Mouse (Mus musculus): ENCODE measurements around the gene Krtap10-10. TPM values are rescaled to one million over a fixed set of nuclear protein-coding genes. Genes with fewer than 3 reads are reported as not detected.

Krtap10-10 gene
- total and polyA plus RNA-seq, 3 experiments: not detected

GRCm38 (mm10) chr10:77826951-77827350 lies 8.8 kb upstream of the Krtap10-10 start, which contains the start of gene Krtap10-4:
TSS of gene Krtap10-4 (minus strand) at chr10:77827095.
- Histone ChIP-seq H3K4me3 (ENCODE audit: control insufficient read depth in 1 of 2, insufficient read depth in 1 of 2, low read depth in 2 of 2, low read length in 2 of 2) (no peak within 1 kb of the TSS), H3K79me2 (ENCODE audit: control insufficient read depth, insufficient read depth, low read length, poor library complexity) (no peaks in the 10 kb centered on the region), H3K36me3 (ENCODE audit: control insufficient read depth in 1 of 2, insufficient read depth in 2 of 2, low read length in 2 of 2) (no peaks in the 10 kb centered on the region), H3K9ac (ENCODE audit: control insufficient read depth, low read depth, low read length, poor library complexity, severe bottlenecking) (no peak within 1 kb of the TSS), H3K27ac (ENCODE audit: control insufficient read depth, low read depth, low read length) (no peak within 1 kb of the TSS), H3K27me3 (ENCODE audit: control insufficient read depth in 1 of 2, insufficient read depth in 2 of 2, low read length in 2 of 2) (peaks cover 0 to 4% of the 10 kb centered on the region in 2 experiments; a peak in 2 of 4 replicates), H3K4me1 (ENCODE audit: control insufficient read depth in 1 of 2, insufficient read depth in 2 of 2, low read length in 2 of 2) (no peaks in the 10 kb centered on the region), H3K9me3 (replicated peaks; ENCODE audit: insufficient read depth, low read length) (no peaks in the 10 kb centered on the region)
- no peak for TF ChIP-seq RAD21 (IDR thresholded peaks at IDR 0.05; ENCODE audit: low read depth, low read length)
- TF ChIP-seq UBTF (IDR thresholded peaks at IDR 0.05; ENCODE audit: borderline replicate concordance, insufficient read depth, low read depth, low read length): no peak
- no peak for TF ChIP-seq TBP (IDR thresholded peaks at IDR 0.05; ENCODE audit: low read depth, low read length)
- no peak for TF ChIP-seq SMC3 (IDR thresholded peaks at IDR 0.05; ENCODE audit: low read depth, low read length)
- no peak for TF ChIP-seq NELFE (IDR thresholded peaks at IDR 0.05; ENCODE audit: low read depth, low read length)
- TF ChIP-seq JUND (IDR thresholded peaks at IDR 0.05; ENCODE audit: low read depth, low read length): no peak
- no peak for TF ChIP-seq SIN3A (IDR thresholded peaks at IDR 0.05; ENCODE audit: low read length)
- no peak for TF ChIP-seq USF2 (IDR thresholded peaks at IDR 0.05; ENCODE audit: borderline replicate concordance in 1 of 2, insufficient read depth in 1 of 2, low read depth in 1 of 2, low read length in 2 of 2)
- no peak for TF ChIP-seq CHD2 (IDR thresholded peaks at IDR 0.05; ENCODE audit: low read length)
- no peak for TF ChIP-seq ZNF384 (IDR thresholded peaks at IDR 0.05; ENCODE audit: low read depth, low read length)
- TF ChIP-seq MYB (IDR thresholded peaks at IDR 0.05; ENCODE audit: low read depth, low read length): no peak
- TF ChIP-seq MEF2A (IDR thresholded peaks at IDR 0.05; ENCODE audit: extremely low read depth, insufficient replicate concordance, low read depth, low read length, poor library complexity, severe bottlenecking): no peak
- TF ChIP-seq CTCF (IDR thresholded peaks at IDR 0.05 in 2 of 3, conservative IDR thresholded peaks at IDR 0.05 in 1 of 3; ENCODE audit: control insufficient read depth in 1 of 3, insufficient read depth in 1 of 3, low read depth in 2 of 3, low read length in 3 of 3, poor library complexity in 1 of 3, severe bottlenecking in 1 of 3): no peak
- TF ChIP-seq MXI1 (IDR thresholded peaks at IDR 0.05; ENCODE audit: low read depth, low read length): no peak
- TF ChIP-seq USF1 (IDR thresholded peaks at IDR 0.05; ENCODE audit: low read depth, low read length): no peak
- no peak for TF ChIP-seq GATA1 (IDR thresholded peaks at IDR 0.05; ENCODE audit: low read depth, low read length)
- no peak for TF ChIP-seq BHLHE40 (IDR thresholded peaks at IDR 0.05; ENCODE audit: borderline replicate concordance, low read depth, low read length)
- TF ChIP-seq TAL1 (IDR thresholded peaks at IDR 0.05; ENCODE audit: low read length): no peak
- TF ChIP-seq POLR2A (IDR thresholded peaks at IDR 0.05; ENCODE audit: control insufficient read depth in 1 of 2, insufficient read depth in 1 of 2, low read depth in 1 of 2, low read length in 2 of 2, poor library complexity in 1 of 2): no peak
- TF ChIP-seq MAZ (IDR thresholded peaks at IDR 0.05; ENCODE audit: low read depth, low read length): no peak
- DNase-seq (ENCODE audit: low read depth, low spot score): no peak

DNA sequence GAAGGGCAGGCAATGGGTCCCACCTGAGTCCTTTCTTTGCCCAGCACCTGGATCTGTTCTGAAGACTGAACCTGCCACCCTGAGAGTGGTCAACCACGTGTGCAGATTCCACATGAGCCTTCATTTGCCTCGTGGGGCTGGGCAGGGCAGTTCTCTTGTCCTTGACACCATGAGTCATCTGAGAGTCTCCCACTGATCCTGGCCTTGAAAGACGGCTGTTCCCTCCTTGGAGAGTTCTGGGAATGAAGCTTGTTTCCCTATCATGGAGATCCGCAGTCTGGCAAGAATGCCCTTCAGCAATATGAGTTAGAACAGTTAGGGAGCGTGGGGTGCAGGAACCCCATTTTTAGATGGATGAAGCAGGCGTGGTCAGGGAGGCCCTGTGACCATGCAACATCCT lies 3.3 kb downstream of the Krtap10-10 start:
- TF ChIP-seq TCF12 (IDR thresholded peaks at IDR 0.05; ENCODE audit: low read depth, low read length) (no peak), POLR2AphosphoS5 (IDR thresholded peaks at IDR 0.05; ENCODE audit: borderline replicate concordance, low read depth, low read length) (no peak), UBTF (IDR thresholded peaks at IDR 0.05; ENCODE audit: borderline replicate concordance, insufficient read depth, low read depth, low read length) (no peak), CHD2 (IDR thresholded peaks at IDR 0.05; ENCODE audit: low read length) (no peak), ELF1 (IDR thresholded peaks at IDR 0.05; ENCODE audit: low read depth, low read length) (no peak), MAZ (IDR thresholded peaks at IDR 0.05; ENCODE audit: low read depth, low read length) (no peak), ZKSCAN1 (IDR thresholded peaks at IDR 0.05; ENCODE audit: low read depth, low read length) (no peak), CHD1 (IDR thresholded peaks at IDR 0.05; ENCODE audit: low read depth, low read length) (no peak), NELFE (IDR thresholded peaks at IDR 0.05; ENCODE audit: low read depth, low read length) (no peak), GABPA (IDR thresholded peaks at IDR 0.05; ENCODE audit: low read depth, low read length) (no peak), EP300 (IDR thresholded peaks at IDR 0.05; ENCODE audit: low read depth in 1 of 2, low read length in 2 of 2) (no peak)
- H3K36me3 ChIP-seq (ENCODE audit: control insufficient read depth in 1 of 2, insufficient read depth in 2 of 2, low read length in 2 of 2): no peaks in the 10 kb centered on the region
- no peaks in the 10 kb centered on the region for H3K4me1 ChIP-seq (ENCODE audit: control insufficient read depth in 1 of 2, insufficient read depth in 2 of 2, low read length in 2 of 2)
- no peaks in the 10 kb centered on the region for H3K9me3 ChIP-seq (replicated peaks; ENCODE audit: insufficient read depth, low read length)
- no peak for DNase-seq (ENCODE audit: low read depth, low spot score)
- no peak overlapping the region for H3K4me3 ChIP-seq (ENCODE audit: control insufficient read depth in 1 of 2, insufficient read depth in 1 of 2, low read depth in 2 of 2, low read length in 2 of 2)
- no peaks in the 10 kb centered on the region for H3K79me2 ChIP-seq (ENCODE audit: control insufficient read depth, insufficient read depth, low read length, poor library complexity)
- H3K9ac ChIP-seq (ENCODE audit: control insufficient read depth, low read depth, low read length, poor library complexity, severe bottlenecking): no peak overlapping the region
- no peaks in the 10 kb centered on the region; a peak in 1 of 4 replicates for H3K27me3 ChIP-seq (ENCODE audit: control insufficient read depth in 1 of 2, insufficient read depth in 2 of 2, low read length in 2 of 2)
- H3K27ac ChIP-seq (ENCODE audit: control insufficient read depth, low read depth, low read length): no peak overlapping the region
